Mouse (Mus musculus) adrenal gland, adult 2 months (tissue): ENCODE measurements at regions not wholly inside any gene's neighbourhood (a gene's known extent, or its start where the extent isn't known, plus 50 kb on each side); places are given as distances from the start of the nearest gene placed in this dataset.
A peak's percentile ranks its signal among the peaks of the same experiment; 100 is the strongest.
"Not testable (repeated sequence)": the region's sequence is repeated elsewhere in the genome, so short reads cannot be mapped to it uniquely, and the experiment has no call there.

Experiments
- DNase-seq: peaks from one replicate; pipeline ENCODE4 v3.0.0; 2021

- no peak for DNase-seq
Measured at GRCm38 (mm10) chr4:84163362-84163761, 511.7 kb downstream of the Bnc2 start.

GRCm38 (mm10) chr4:84165256-84165655 is 509.8 kb downstream of the Bnc2 start:
- no peak for DNase-seq

- no peak for DNase-seq
Measured at GRCm38 (mm10) chr4:84172841-84173240, 502.2 kb downstream of the Bnc2 start.

- DNase-seq = no peak
Measured at GRCm38 (mm10) chr4:84173441-84173840, 501.6 kb downstream of the Bnc2 start.

- DNase-seq = not testable (repeated sequence)
Measured at GRCm38 (mm10) chr4:84176457-84176856, 498.6 kb downstream of the Bnc2 start.

- no peak for DNase-seq
Measured at GRCm38 (mm10) chr4:84177827-84178226, 497.2 kb downstream of the Bnc2 start.

- DNase-seq = no peak
Measured at GRCm38 (mm10) chr4:84184436-84184835, 490.6 kb downstream of the Bnc2 start.

GRCm38 (mm10) chr4:84184844-84185243 is 490.2 kb downstream of the Bnc2 start:
- DNase-seq = no peak

- no peak for DNase-seq
Measured at GRCm38 (mm10) chr4:84189315-84189714, 485.8 kb downstream of the Bnc2 start.

GRCm38 (mm10) chr4:84191303-84191702 is 483.8 kb downstream of the Bnc2 start:
- no peak for DNase-seq

- no peak for DNase-seq
Measured at GRCm38 (mm10) chr4:84192301-84192700, 482.8 kb downstream of the Bnc2 start.

- no peak for DNase-seq
Measured at GRCm38 (mm10) chr4:84196732-84197131, 478.3 kb downstream of the Bnc2 start.

- no peak for DNase-seq
Measured at GRCm38 (mm10) chr4:84198176-84198575, 476.9 kb downstream of the Bnc2 start.

GRCm38 (mm10) chr4:84199181-84199656 is 475.9 kb downstream of the Bnc2 start:
- DNase-seq = no peak

- DNase-seq = no peak
Measured at GRCm38 (mm10) chr4:84201001-84201400, 474.1 kb downstream of the Bnc2 start.

GRCm38 (mm10) chr4:84202231-84202630 is 472.8 kb downstream of the Bnc2 start:
- DNase-seq = peak; percentile 15

GRCm38 (mm10) chr4:84203680-84204079 is 471.4 kb downstream of the Bnc2 start:
- peak; percentile 75 for DNase-seq

GRCm38 (mm10) chr4:84204777-84205176 is 470.3 kb downstream of the Bnc2 start:
- no peak for DNase-seq

GRCm38 (mm10) chr4:84208175-84208574 is 466.9 kb downstream of the Bnc2 start:
- no peak for DNase-seq

GRCm38 (mm10) chr4:84209538-84209937 is 465.5 kb downstream of the Bnc2 start:
- no peak for DNase-seq

- no peak for DNase-seq
Measured at GRCm38 (mm10) chr4:84211311-84211875, 463.7 kb downstream of the Bnc2 start.

GRCm38 (mm10) chr4:84212004-84212403 is 463.1 kb downstream of the Bnc2 start:
- DNase-seq = no peak

- no peak for DNase-seq
Measured at GRCm38 (mm10) chr4:84214523-84214922, 460.6 kb downstream of the Bnc2 start.

GRCm38 (mm10) chr4:84218961-84219360 is 456.1 kb downstream of the Bnc2 start:
- DNase-seq = peak; percentile 80
